Mouse (Mus musculus): ENCODE measurements around the gene Bcar1. TPM values are rescaled to one million over a fixed set of nuclear protein-coding genes. Genes with fewer than 3 reads are reported as not detected.

Gene Bcar1
- polyA plus RNA-seq, 1 experiment from 2014 or later, result 39.5 TPM

GRCm38 (mm10) chr8:111713291-111713690, 30.3 kb downstream of the Bcar1 start:
- H3K36me3 ChIP-seq, result peaks cover 92% of the 10 kb centered on the region
- no peak overlapping the region for H3K9ac ChIP-seq (replicated peaks)
- no peaks in the 10 kb centered on the region for H3K9me3 ChIP-seq
- H3K27me3 ChIP-seq, result no peaks in the 10 kb centered on the region
- WGBS, result 90% methylated on average over 11 of the region's 11 CpGs
- peaks cover 27% of the 10 kb centered on the region for H3K4me1 ChIP-seq (replicated peaks)
- H3K27ac ChIP-seq, result no peak overlapping the region
- no peak overlapping the region for H3K4me2 ChIP-seq
- H3K4me3 ChIP-seq (replicated peaks), result no peak overlapping the region
- no peak for ATAC-seq (ENCODE audit: insufficient number of reproducible peaks, insufficient read depth, low FRiP score, low TSS enrichment, low read depth)

DNA sequence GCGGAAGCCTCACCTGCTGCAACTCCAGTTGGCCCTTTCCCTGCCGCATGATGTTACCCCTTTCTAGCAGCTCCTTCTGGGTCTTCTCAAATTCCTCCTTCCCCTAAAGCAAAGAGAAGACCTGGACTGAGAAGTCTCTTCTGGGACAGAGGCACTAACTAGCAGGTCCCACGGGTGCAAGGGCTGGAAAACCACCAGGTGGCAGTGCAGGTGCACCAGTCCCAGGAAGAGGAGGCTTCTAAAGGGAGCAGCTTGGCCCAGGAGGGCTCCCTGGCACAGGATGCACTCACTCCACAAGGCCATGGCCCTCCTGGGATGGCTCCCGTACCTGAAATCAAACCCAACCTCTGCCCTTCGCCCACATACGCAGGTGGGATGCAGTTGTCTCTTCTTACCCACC, 31.0 kb downstream of the Bcar1 start:
- no peak overlapping the region for H3K4me2 ChIP-seq
- peaks cover 88% of the 10 kb centered on the region for H3K36me3 ChIP-seq
- H3K4me3 ChIP-seq (replicated peaks), result no peak overlapping the region
- H3K27ac ChIP-seq, result no peak overlapping the region
- H3K27me3 ChIP-seq, result no peaks in the 10 kb centered on the region
- no peak overlapping the region for H3K9ac ChIP-seq (replicated peaks)
- no peak for ATAC-seq (ENCODE audit: insufficient number of reproducible peaks, insufficient read depth, low FRiP score, low TSS enrichment, low read depth)
- 83% methylated on average over 6 of the region's 6 CpGs for WGBS
- no peaks in the 10 kb centered on the region for H3K9me3 ChIP-seq
- H3K4me1 ChIP-seq (replicated peaks), result peaks cover 26% of the 10 kb centered on the region

DNA sequence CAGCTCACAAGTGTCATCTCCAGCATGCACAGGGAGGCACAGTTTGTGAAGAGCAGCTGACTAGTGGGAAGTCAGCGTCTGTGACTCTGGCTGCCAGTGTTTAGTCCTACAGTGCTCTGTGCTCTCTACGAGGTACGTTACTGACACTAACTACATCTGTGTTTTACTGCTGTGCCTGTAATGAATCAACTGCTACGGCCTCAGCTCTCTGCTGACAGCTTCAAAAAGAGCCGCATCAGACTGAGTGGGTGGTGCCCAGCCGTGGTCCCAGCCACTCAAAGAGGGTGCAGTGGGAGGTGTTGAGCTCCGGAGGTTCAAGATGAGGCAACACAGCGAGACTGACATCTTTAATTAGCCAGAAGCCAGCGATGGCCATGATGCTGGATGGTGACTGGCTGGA, 31.5 kb downstream of the Bcar1 start:
- Histone ChIP-seq H3K4me3 (replicated peaks) (no peak overlapping the region), H3K36me3 (peaks cover 84% of the 10 kb centered on the region), H3K27ac (no peak overlapping the region), H3K9me3 (no peaks in the 10 kb centered on the region), H3K4me1 (replicated peaks) (peaks cover 22% of the 10 kb centered on the region), H3K4me2 (no peak overlapping the region), H3K9ac (replicated peaks) (no peak overlapping the region), H3K27me3 (no peaks in the 10 kb centered on the region)
- WGBS, result 50% methylated on average over 9 of the region's 9 CpGs
- no peak for ATAC-seq (ENCODE audit: insufficient number of reproducible peaks, insufficient read depth, low FRiP score, low TSS enrichment, low read depth)

- Histone ChIP-seq H3K4me1 (replicated peaks) (peaks cover 18% of the 10 kb centered on the region), H3K4me3 (replicated peaks) (no peak overlapping the region), H3K9me3 (no peaks in the 10 kb centered on the region), H3K36me3 (peaks cover 75% of the 10 kb centered on the region), H3K27me3 (no peaks in the 10 kb centered on the region), H3K4me2 (no peak overlapping the region), H3K9ac (replicated peaks) (no peak overlapping the region), H3K27ac (no peak overlapping the region)
- ATAC-seq (ENCODE audit: insufficient number of reproducible peaks, insufficient read depth, low FRiP score, low TSS enrichment, low read depth), result no peak
- WGBS, result 92% methylated on average over 20 of the region's 20 CpGs
Measured at GRCm38 (mm10) chr8:111710777-111711485, 32.7 kb downstream of the Bcar1 start.

GRCm38 (mm10) chr8:111709223-111709622, 34.4 kb downstream of the Bcar1 start:
- no peak overlapping the region for H3K9ac ChIP-seq (replicated peaks)
- peak overlapping the region; percentile 42; the same call in 1 of the 2 replicates for H3K27ac ChIP-seq
- no peaks in the 10 kb centered on the region for H3K9me3 ChIP-seq
- peaks cover 58% of the 10 kb centered on the region for H3K36me3 ChIP-seq
- no peak for ATAC-seq (ENCODE audit: insufficient number of reproducible peaks, insufficient read depth, low FRiP score, low TSS enrichment, low read depth)
- no peaks in the 10 kb centered on the region for H3K27me3 ChIP-seq
- H3K4me3 ChIP-seq (replicated peaks), result no peak overlapping the region
- H3K4me1 ChIP-seq (replicated peaks), result peaks cover 18% of the 10 kb centered on the region
- WGBS, result 89% methylated on average over 1 of the region's 1 CpGs
- no peak overlapping the region for H3K4me2 ChIP-seq

DNA sequence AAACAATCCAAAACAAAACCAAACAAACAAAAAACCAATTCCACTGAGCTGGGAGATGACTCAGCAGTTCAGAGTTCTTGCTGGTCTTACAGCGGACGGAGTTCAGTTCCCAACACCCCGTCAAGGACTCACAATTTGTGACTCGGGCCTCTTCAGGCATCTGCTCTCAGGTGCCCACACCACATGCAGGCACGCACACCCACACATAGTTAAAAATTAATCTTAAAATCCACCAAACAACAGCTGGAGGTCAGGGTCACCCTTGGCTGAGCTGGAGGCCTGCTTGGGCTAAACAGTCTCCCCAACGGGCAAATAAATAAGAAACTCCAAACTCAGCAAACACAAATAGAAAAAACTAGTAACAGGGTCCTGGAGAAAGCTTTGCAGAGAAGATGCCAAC, 35.3 kb downstream of the Bcar1 start:
- Histone ChIP-seq H3K4me1 (replicated peaks) (peaks cover 18% of the 10 kb centered on the region), H3K27me3 (no peaks in the 10 kb centered on the region), H3K9ac (replicated peaks) (no peak overlapping the region), H3K4me2 (no peak overlapping the region), H3K36me3 (peaks cover 49% of the 10 kb centered on the region), H3K9me3 (no peaks in the 10 kb centered on the region), H3K27ac (peak overlapping the region; percentile 42), H3K4me3 (replicated peaks) (no peak overlapping the region)
- no peak for ATAC-seq (ENCODE audit: insufficient number of reproducible peaks, insufficient read depth, low FRiP score, low TSS enrichment, low read depth)
- WGBS, result 64% methylated on average over 6 of the region's 6 CpGs

DNA sequence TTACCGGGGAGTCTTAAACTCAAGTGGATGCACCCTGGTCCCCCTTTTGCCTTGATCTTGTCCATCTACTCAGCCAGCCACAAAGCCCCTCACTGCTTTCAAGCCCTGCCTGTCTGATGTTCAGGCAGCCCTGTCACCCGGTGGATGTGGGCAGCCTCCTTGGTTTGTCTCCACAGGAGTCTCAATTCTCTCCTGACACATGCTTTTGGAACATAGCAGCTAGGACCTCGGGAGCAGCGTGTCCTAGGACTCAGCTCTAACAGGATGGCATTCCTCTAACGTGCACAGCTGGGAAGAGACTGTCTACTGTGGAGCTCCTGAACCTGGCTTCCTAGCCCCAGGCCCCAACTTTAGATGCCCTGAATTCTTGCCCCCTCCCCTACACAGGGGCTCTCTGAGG, 37.9 kb downstream of the Bcar1 start:
- Histone ChIP-seq H3K9ac (replicated peaks) (no peak overlapping the region), H3K4me1 (replicated peaks) (peaks cover 18% of the 10 kb centered on the region), H3K27ac (no peak overlapping the region), H3K4me2 (no peak overlapping the region), H3K4me3 (replicated peaks) (no peak overlapping the region), H3K27me3 (no peaks in the 10 kb centered on the region), H3K9me3 (no peaks in the 10 kb centered on the region), H3K36me3 (peaks cover 23% of the 10 kb centered on the region)
- no peak for ATAC-seq (ENCODE audit: insufficient number of reproducible peaks, insufficient read depth, low FRiP score, low TSS enrichment, low read depth)
- 69% methylated on average over 5 of the region's 5 CpGs for WGBS

DNA sequence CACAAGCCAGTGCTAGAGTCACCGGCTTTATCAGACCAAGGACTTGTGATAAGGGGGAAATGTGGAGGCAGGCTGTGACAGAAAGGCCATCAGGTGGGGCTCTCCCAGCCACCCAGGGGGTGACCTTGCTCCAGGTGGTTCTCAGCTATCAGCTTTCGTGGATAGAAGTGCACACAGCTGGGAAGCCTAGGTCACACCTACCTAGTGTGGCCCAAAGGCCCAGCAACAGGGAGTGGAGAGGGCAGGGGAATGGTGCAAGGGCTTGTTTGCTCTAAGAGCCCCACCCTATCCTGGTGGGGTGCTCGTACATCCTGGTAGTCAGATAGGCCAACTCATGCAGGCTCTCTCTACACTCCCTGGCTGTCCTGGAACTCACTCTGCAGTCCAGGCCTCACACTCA, 38.4 kb downstream of the Bcar1 start:
- Histone ChIP-seq H3K4me1 (replicated peaks) (peaks cover 18% of the 10 kb centered on the region), H3K4me2 (no peak overlapping the region), H3K9me3 (no peaks in the 10 kb centered on the region), H3K27me3 (no peaks in the 10 kb centered on the region), H3K9ac (replicated peaks) (no peak overlapping the region), H3K36me3 (peaks cover 18% of the 10 kb centered on the region), H3K4me3 (replicated peaks) (no peak overlapping the region), H3K27ac (no peak overlapping the region)
- WGBS, result 77% methylated on average over 3 of the region's 3 CpGs
- ATAC-seq (ENCODE audit: insufficient number of reproducible peaks, insufficient read depth, low FRiP score, low TSS enrichment, low read depth), result no peak

GRCm38 (mm10) chr8:111704585-111704984, 39.0 kb downstream of the Bcar1 start:
- ATAC-seq (ENCODE audit: insufficient number of reproducible peaks, insufficient read depth, low FRiP score, low TSS enrichment, low read depth), result no peak
- Histone ChIP-seq H3K4me3 (replicated peaks) (no peak overlapping the region), H3K27me3 (no peaks in the 10 kb centered on the region), H3K4me2 (no peak overlapping the region), H3K9me3 (no peaks in the 10 kb centered on the region), H3K4me1 (replicated peaks) (peaks cover 18% of the 10 kb centered on the region), H3K36me3 (peaks cover 12% of the 10 kb centered on the region), H3K9ac (replicated peaks) (no peak overlapping the region), H3K27ac (no peak overlapping the region)
- 90% methylated on average over 12 of the region's 12 CpGs for WGBS

GRCm38 (mm10) chr8:111701380-111701779, 42.2 kb downstream of the Bcar1 start:
- Histone ChIP-seq H3K9me3 (0 out of 2 replicates have a peak, but pooled peaks cover 6% of the 10 kb centered on the region), H3K36me3 (no peaks in the 10 kb centered on the region), H3K4me1 (replicated peaks) (no peaks in the 10 kb centered on the region), H3K9ac (replicated peaks) (no peak overlapping the region), H3K4me2 (no peak overlapping the region), H3K27ac (no peak overlapping the region), H3K27me3 (no peaks in the 10 kb centered on the region), H3K4me3 (replicated peaks) (no peak overlapping the region)
- WGBS, result 83% methylated on average over 9 of the region's 9 CpGs
- ATAC-seq (ENCODE audit: insufficient number of reproducible peaks, insufficient read depth, low FRiP score, low TSS enrichment, low read depth), result no peak

DNA sequence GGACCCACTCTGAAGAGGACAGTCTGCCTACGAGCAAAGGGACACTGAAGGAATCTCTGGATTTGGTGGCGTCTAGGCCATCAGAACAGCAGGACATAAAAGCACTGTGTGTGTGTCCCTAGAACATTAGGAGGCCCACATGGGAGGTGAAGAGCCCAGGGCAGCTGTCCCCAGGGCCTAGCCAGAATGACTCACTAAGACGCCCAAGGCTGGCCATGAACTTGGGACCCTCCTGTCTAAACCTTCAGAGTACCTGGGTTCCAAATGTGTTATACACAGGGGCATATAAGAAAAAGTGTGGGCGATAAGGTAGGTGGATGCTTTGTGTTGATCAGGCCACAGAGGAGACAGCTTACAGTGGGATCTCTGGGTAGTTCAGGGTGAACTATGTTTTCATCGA, 42.9 kb downstream of the Bcar1 start:
- Histone ChIP-seq H3K27me3 (no peaks in the 10 kb centered on the region), H3K36me3 (no peaks in the 10 kb centered on the region), H3K9me3 (0 out of 2 replicates have a peak, but pooled peaks cover 8% of the 10 kb centered on the region), H3K4me3 (replicated peaks) (no peak overlapping the region), H3K9ac (replicated peaks) (no peak overlapping the region), H3K4me2 (no peak overlapping the region), H3K4me1 (replicated peaks) (no peaks in the 10 kb centered on the region), H3K27ac (no peak overlapping the region)
- WGBS, result 88% methylated on average over 5 of the region's 5 CpGs
- no peak for ATAC-seq (ENCODE audit: insufficient number of reproducible peaks, insufficient read depth, low FRiP score, low TSS enrichment, low read depth)

DNA sequence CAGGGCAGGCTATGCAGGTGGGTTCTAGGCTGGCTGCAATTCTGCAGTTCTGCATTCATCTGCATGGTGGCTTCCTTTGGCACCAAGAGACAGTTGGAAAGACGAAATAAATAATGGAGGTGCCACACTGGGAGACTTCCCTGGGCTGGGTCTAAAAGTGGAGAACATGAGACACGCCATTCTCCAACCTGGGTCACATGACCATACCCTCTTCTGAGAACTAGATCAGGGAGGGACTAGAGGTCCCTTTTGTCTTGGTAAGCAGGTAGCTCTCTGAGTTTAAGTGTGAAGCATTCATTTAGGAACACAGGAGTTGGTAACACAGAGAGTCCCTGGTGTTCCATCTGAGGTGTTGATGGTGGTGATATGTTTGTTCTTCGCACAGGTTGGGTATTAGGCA, 43.4 kb downstream of the Bcar1 start:
- 75% methylated on average over 3 of the region's 3 CpGs for WGBS

More for the DNA sequence above, 43.4 kb downstream of the Bcar1 start:
- no peak overlapping the region for H3K4me2 ChIP-seq
- H3K9ac ChIP-seq (replicated peaks), result no peak overlapping the region
- H3K4me3 ChIP-seq (replicated peaks), result no peak overlapping the region
- no peaks in the 10 kb centered on the region for H3K27me3 ChIP-seq
- no peaks in the 10 kb centered on the region for H3K4me1 ChIP-seq (replicated peaks)
- ATAC-seq (ENCODE audit: insufficient number of reproducible peaks, insufficient read depth, low FRiP score, low TSS enrichment, low read depth), result no peak
- no peaks in the 10 kb centered on the region for H3K36me3 ChIP-seq
- H3K9me3 ChIP-seq, result 0 out of 2 replicates have a peak, but pooled peaks cover 8% of the 10 kb centered on the region
- H3K27ac ChIP-seq, result no peak overlapping the region
